Mouse (Mus musculus): ENCODE data around the gene Irgm2. TPM values are rescaled to one million over a fixed set of nuclear protein-coding genes. Genes with fewer than 3 reads are reported as not detected.

Irgm2 gene
- polyA plus RNA-seq, 1 experiment from 2014 or later, result 3.8 TPM

DNA sequence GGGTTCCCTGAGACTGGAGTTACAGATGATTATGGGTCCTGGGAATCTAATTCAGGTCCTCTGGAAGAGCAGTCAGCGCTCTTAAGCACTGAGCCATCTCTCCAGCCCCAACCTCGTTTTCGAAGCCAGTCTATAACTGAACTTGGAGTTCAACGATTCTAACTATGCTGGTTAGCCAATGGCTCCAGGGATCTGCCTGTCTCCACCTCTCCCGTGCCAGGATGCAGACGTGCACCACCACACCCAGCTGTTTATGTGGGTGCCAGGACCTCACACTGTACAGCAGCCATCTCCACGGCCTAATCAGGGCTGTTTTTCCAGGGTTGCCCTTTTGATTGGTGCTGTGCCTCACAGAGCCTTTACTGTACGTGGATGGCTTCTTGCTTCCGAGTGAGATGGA, 65.1 kb downstream of the Irgm2 start:
- ATAC-seq (ENCODE audit: insufficient read depth, low FRiP score, low read depth), result no peak
- WGBS, result 84% methylated on average over 9 of the region's 9 CpGs
- Histone ChIP-seq H3K9ac (no peak overlapping the region), H3K36me3 (no peaks in the 10 kb centered on the region), H3K27ac (no peak overlapping the region), H3K27me3 (replicated peaks) (no peaks in the 10 kb centered on the region), H3K4me2 (no peak overlapping the region), H3K4me1 (no peaks in the 10 kb centered on the region), H3K9me3 (no peaks in the 10 kb centered on the region), H3K4me3 (replicated peaks) (no peak overlapping the region)

DNA sequence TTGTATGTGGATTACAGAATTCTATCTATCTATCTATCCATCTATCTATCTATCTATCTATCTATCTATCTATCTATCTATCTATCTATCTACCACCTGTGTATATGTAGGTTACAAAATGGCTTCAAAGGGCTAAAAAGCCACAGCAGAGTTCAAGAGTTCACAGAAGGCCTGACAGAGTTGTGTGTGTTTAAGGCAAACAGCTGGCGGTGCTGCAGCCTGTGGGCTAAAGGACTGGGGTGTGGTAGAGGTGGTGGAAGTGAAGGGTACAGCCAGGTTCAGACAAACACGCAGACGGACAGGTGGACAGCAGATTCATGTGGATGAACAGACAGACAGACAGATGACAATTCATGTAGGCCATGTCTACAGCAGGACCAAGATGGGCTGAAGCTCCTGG, 68.9 kb downstream of the Irgm2 start:
- Histone ChIP-seq H3K27ac (no peak overlapping the region), H3K27me3 (replicated peaks) (no peaks in the 10 kb centered on the region), H3K4me1 (no peaks in the 10 kb centered on the region), H3K9ac (no peak overlapping the region), H3K9me3 (no peaks in the 10 kb centered on the region), H3K36me3 (no peaks in the 10 kb centered on the region), H3K4me2 (no peak overlapping the region), H3K4me3 (replicated peaks) (no peak overlapping the region)
- no peak for ATAC-seq (ENCODE audit: insufficient read depth, low FRiP score, low read depth)
- 61% methylated on average over 3 of the region's 3 CpGs for WGBS

Other genes starting within 250 kb of the Irgm2 start
- gene Larp1, start 190.6 kb upstream of the Irgm2 start, polyA plus RNA-seq (2015; fragmentation: Nextera tagmentation; extraction: Ambion mirVana), result 25.6 and 27.4 TPM in 2 replicates
- 0.12 TPM in 1 of 2 replicates, not detected in the other for gene Gm12248, start 106.5 kb upstream of the Irgm2 start, polyA plus RNA-seq (2015; fragmentation: Nextera tagmentation; extraction: Ambion mirVana)
- gene Cnot8, start 95.5 kb upstream of the Irgm2 start, polyA plus RNA-seq (2015; fragmentation: Nextera tagmentation; extraction: Ambion mirVana), result 79.8 and 81.6 TPM in 2 replicates
- 18.8 and 19.8 TPM in 2 replicates for gene Gemin5, start 31.1 kb upstream of the Irgm2 start, polyA plus RNA-seq (2015; fragmentation: Nextera tagmentation; extraction: Ambion mirVana)
- gene Mrpl22, start 28.0 kb upstream of the Irgm2 start, polyA plus RNA-seq (2015; fragmentation: Nextera tagmentation; extraction: Ambion mirVana), result 123 and 134 TPM in 2 replicates
- 4.3 and 4.9 TPM in 2 replicates for gene Igtp, start 62 bp upstream of the Irgm2 start, polyA plus RNA-seq (2015; fragmentation: Nextera tagmentation; extraction: Ambion mirVana)
- 0.19 and 0.40 TPM in 2 replicates for gene 4930438A08Rik, start 75.2 kb downstream of the Irgm2 start, polyA plus RNA-seq (2015; fragmentation: Nextera tagmentation; extraction: Ambion mirVana)
- gene Zfp692, start 107.5 kb downstream of the Irgm2 start, polyA plus RNA-seq (2015; fragmentation: Nextera tagmentation; extraction: Ambion mirVana), result 26.9 and 27.5 TPM in 2 replicates
- 37.8 and 42.6 TPM in 2 replicates for gene Zfp672, start 130.7 kb downstream of the Irgm2 start, polyA plus RNA-seq (2015; fragmentation: Nextera tagmentation; extraction: Ambion mirVana)
- gene Sh3bp5l, start 131.1 kb downstream of the Irgm2 start, polyA plus RNA-seq (2015; fragmentation: Nextera tagmentation; extraction: Ambion mirVana), result 30.7 and 30.8 TPM in 2 replicates
- 237 and 326 TPM in 2 replicates for gene Lypd8, start 179.4 kb downstream of the Irgm2 start, polyA plus RNA-seq (2015; fragmentation: Nextera tagmentation; extraction: Ambion mirVana)
- 0.19 and 0.24 TPM in 2 replicates for gene 1810065E05Rik, start 221.5 kb downstream of the Irgm2 start, polyA plus RNA-seq (2015; fragmentation: Nextera tagmentation; extraction: Ambion mirVana)
- not detected in 2 replicates for gene Gm12253, start 232.9 kb downstream of the Irgm2 start, polyA plus RNA-seq (2015; fragmentation: Nextera tagmentation; extraction: Ambion mirVana)